Mouse (Mus musculus) neural tube, embryonic 14.5 days (tissue): Measurements from ENCODE around the gene Pgap2. TPM values are rescaled to one million over a fixed set of nuclear protein-coding genes. Genes with fewer than 3 reads are reported as not detected.
"Not testable (repeated sequence)": the region's sequence is repeated elsewhere in the genome, so short reads cannot be mapped to it uniquely, and the experiment has no call there.

Source experiments
- ATAC-seq: fragments of 200-750 bp; cut with Nextera tagmentation; 2 replicates; pipeline ENCODE4 v1.8.0; 2017; ENCODE audit warnings: low read depth, mild to moderate bottlenecking, moderate TSS enrichment, moderate library complexity
- H3K27ac ChIP-seq: fragments of 300-500 bp; sonication (generic); 2 replicates; pipeline ENCODE4 v1.5.1; 2014; ENCODE audit warnings: low read depth, mild to moderate bottlenecking, control low read depth, low read length, moderate library complexity, mixed read lengths
- H3K27me3 ChIP-seq: fragments of 300-500 bp; sonication (generic); 2 replicates; pipeline ENCODE4 v1.6.1; 2014; ENCODE audit warnings: low read length; ENCODE audit not compliant: control insufficient read depth, insufficient read depth
- H3K36me3 ChIP-seq: fragments of 300-500 bp; sonication (generic); 2 replicates; pipeline ENCODE4 v1.6.1; 2014; ENCODE audit warnings: low read length, mixed read lengths; ENCODE audit not compliant: control insufficient read depth, insufficient read depth
- H3K4me1 ChIP-seq: fragments of 300-500 bp; sonication (generic); 2 replicates; pipeline ENCODE4 v1.6.1; 2014; ENCODE audit warnings: low read length; ENCODE audit not compliant: control insufficient read depth, insufficient read depth
- H3K4me2 ChIP-seq: fragments of 300-500 bp; sonication (generic); 2 replicates; pipeline ENCODE4 v1.6.1; 2014; ENCODE audit warnings: mild to moderate bottlenecking, low read depth, low read length, control low read depth
- H3K4me3 ChIP-seq: fragments of 300-500 bp; sonication (generic); 2 replicates; pipeline ENCODE4 v1.5.1; 2014; ENCODE audit warnings: low read depth, low read length, control low read depth, mixed read lengths
- H3K9ac ChIP-seq: fragments of 300-500 bp; sonication (generic); replicated peaks from 2 replicates; pipeline ENCODE4 v1.6.1; 2014; ENCODE audit warnings: low read depth, mild to moderate bottlenecking, control low read depth, low read length, mixed read lengths
- H3K9me3 ChIP-seq: fragments of 300-500 bp; sonication (generic); 2 replicates; pipeline ENCODE4 v1.6.1; 2016; ENCODE audit warnings: low read length; ENCODE audit not compliant: control insufficient read depth
- WGBS: fragments of 180-500 bp; shearing (Covaris S2); extraction: QIAGEN DNeasy Blood & Tissue Kit; methylation state at CpG from one replicate; pipeline ENCODE4 v1.1.7; 2014; 5-methylcytosine and 5-hydroxymethylcytosine counted together
- polyA plus RNA-seq: library from polyadenylated mRNA; unstranded; fragments of >200 nt; fragmentation: Nextera tagmentation; extraction: Ambion mirVana; gene quantifications from 2 replicates; pipeline ENCODE4 v1.2.1, GENCODE M21; 2014

The Pgap2 gene
- polyA plus RNA-seq, 1 experiment from 2014 or later: 57.4 TPM

- no peaks in the 10 kb centered on the region for H3K27me3 ChIP-seq
- WGBS: 86% methylated on average over 3 of the region's 3 CpGs
- no peak overlapping the region for H3K27ac ChIP-seq
- H3K4me2 ChIP-seq: no peak overlapping the region
- no peak for ATAC-seq
- no peak overlapping the region for H3K9ac ChIP-seq
- no peaks in the 10 kb centered on the region for H3K4me1 ChIP-seq
- H3K36me3 ChIP-seq: no peaks in the 10 kb centered on the region
- no peak overlapping the region for H3K4me3 ChIP-seq
- H3K9me3 ChIP-seq: no peaks in the 10 kb centered on the region
Measured at GRCm38 (mm10) chr7:102256636-102257035, 46.6 kb downstream of the Pgap2 start.

- ATAC-seq: peak; percentile 74
- Histone ChIP-seq H3K4me3 (no peak overlapping the region), H3K27ac (no peak overlapping the region), H3K4me2 (no peak overlapping the region), H3K27me3 (no peaks in the 10 kb centered on the region), H3K9ac (no peak overlapping the region), H3K9me3 (no peaks in the 10 kb centered on the region), H3K36me3 (no peaks in the 10 kb centered on the region), H3K4me1 (no peaks in the 10 kb centered on the region)
- WGBS: 24% methylated on average over 4 of the region's 4 CpGs
Measured at GRCm38 (mm10) chr7:102258189-102258588, 48.2 kb downstream of the Pgap2 start.

GRCm38 (mm10) chr7:102258753-102259152, 48.7 kb downstream of the Pgap2 start:
- Histone ChIP-seq H3K27me3 (no peaks in the 10 kb centered on the region), H3K9me3 (no peaks in the 10 kb centered on the region), H3K4me2 (no peak overlapping the region), H3K27ac (no peak overlapping the region), H3K9ac (no peak overlapping the region), H3K4me1 (no peaks in the 10 kb centered on the region), H3K36me3 (no peaks in the 10 kb centered on the region), H3K4me3 (no peak overlapping the region)
- WGBS: 67% methylated on average over 3 of the region's 3 CpGs
- ATAC-seq: no peak

- Histone ChIP-seq H3K27ac (no peak overlapping the region), H3K9me3 (no peaks in the 10 kb centered on the region), H3K9ac (no peak overlapping the region), H3K27me3 (no peaks in the 10 kb centered on the region), H3K36me3 (no peaks in the 10 kb centered on the region), H3K4me3 (no peak overlapping the region), H3K4me2 (no peak overlapping the region), H3K4me1 (no peaks in the 10 kb centered on the region)
- 91% methylated on average over 10 of the region's 10 CpGs for WGBS
- ATAC-seq: no peak
Measured at GRCm38 (mm10) chr7:102259716-102260479, 49.9 kb downstream of the Pgap2 start.

- H3K36me3 ChIP-seq: no peaks in the 10 kb centered on the region
- no peak for ATAC-seq
- H3K27me3 ChIP-seq: no peaks in the 10 kb centered on the region
- H3K9ac ChIP-seq: no peak overlapping the region
- H3K4me1 ChIP-seq: no peaks in the 10 kb centered on the region
- no peak overlapping the region for H3K4me2 ChIP-seq
- H3K9me3 ChIP-seq: no peaks in the 10 kb centered on the region
- 91% methylated on average over 1 of the region's 1 CpGs for WGBS
- no peak overlapping the region for H3K27ac ChIP-seq
- no peak overlapping the region for H3K4me3 ChIP-seq
Measured at GRCm38 (mm10) chr7:102260518-102260917, 50.5 kb downstream of the Pgap2 start.

- no peak overlapping the region for H3K4me3 ChIP-seq
- no peak for ATAC-seq
- no peaks in the 10 kb centered on the region for H3K9me3 ChIP-seq
- H3K27ac ChIP-seq: no peak overlapping the region
- H3K27me3 ChIP-seq: peaks cover 4% of the 10 kb centered on the region; the same call in 1 of the 2 replicates
- H3K4me2 ChIP-seq: no peak overlapping the region
- H3K36me3 ChIP-seq: no peaks in the 10 kb centered on the region
- no peaks in the 10 kb centered on the region for H3K4me1 ChIP-seq
- WGBS: 95% methylated on average over 2 of the region's 2 CpGs
- H3K9ac ChIP-seq: no peak overlapping the region
Measured at GRCm38 (mm10) chr7:102263020-102263419, 53.0 kb downstream of the Pgap2 start.

- ATAC-seq, H3K4me3 ChIP-seq, H3K27ac ChIP-seq, H3K27me3 ChIP-seq, H3K9ac ChIP-seq, H3K4me1 ChIP-seq, H3K4me2 ChIP-seq, H3K9me3 ChIP-seq, H3K36me3 ChIP-seq: not testable (repeated sequence)
- 96% methylated on average over 10 of the region's 10 CpGs for WGBS
Measured at GRCm38 (mm10) chr7:102266021-102266400, 56.0 kb downstream of the Pgap2 start.

GRCm38 (mm10) chr7:102266401-102267042, 56.5 kb downstream of the Pgap2 start:
- H3K4me2 ChIP-seq: no peak overlapping the region
- H3K9me3 ChIP-seq: no peaks in the 10 kb centered on the region
- H3K27ac ChIP-seq: no peak overlapping the region
- H3K4me1 ChIP-seq: 0 out of 2 replicates have a peak, but pooled peaks cover 6% of the 10 kb centered on the region
- H3K36me3 ChIP-seq: no peaks in the 10 kb centered on the region
- no peak overlapping the region for H3K9ac ChIP-seq
- no peak overlapping the region for H3K4me3 ChIP-seq
- ATAC-seq: peak; percentile 44; the same call in 1 of the 2 replicates
- WGBS: 55% methylated on average over 14 of the region's 14 CpGs
- peaks cover 9% of the 10 kb centered on the region; the same call in 1 of the 2 replicates for H3K27me3 ChIP-seq

- WGBS: under 1% methylated on average over 34 of the region's 34 CpGs
- ATAC-seq: peak; percentile 93
- H3K9ac ChIP-seq: peak overlapping the region; percentile 66
- no peak overlapping the region for H3K27ac ChIP-seq
- peak overlapping the region; percentile 95 for H3K4me2 ChIP-seq
- H3K4me3 ChIP-seq: peak overlapping the region; percentile 81
- H3K9me3 ChIP-seq: no peaks in the 10 kb centered on the region
- H3K36me3 ChIP-seq: no peaks in the 10 kb centered on the region
- H3K27me3 ChIP-seq: peaks cover 9% of the 10 kb centered on the region; the same call in 1 of the 2 replicates
- H3K4me1 ChIP-seq: 0 out of 2 replicates have a peak, but pooled peaks cover 6% of the 10 kb centered on the region
Measured at GRCm38 (mm10) chr7:102267113-102267579, 57.1 kb downstream of the Pgap2 start.
